Mouse (Mus musculus): ENCODE results near the gene Bche. TPM values are rescaled to one million over a fixed set of nuclear protein-coding genes. Genes with fewer than 3 reads are reported as not detected.

Bche gene
- total RNA-seq (2021) = 10 to 100 TPM; 16.2 to 16.5 TPM

DNA sequence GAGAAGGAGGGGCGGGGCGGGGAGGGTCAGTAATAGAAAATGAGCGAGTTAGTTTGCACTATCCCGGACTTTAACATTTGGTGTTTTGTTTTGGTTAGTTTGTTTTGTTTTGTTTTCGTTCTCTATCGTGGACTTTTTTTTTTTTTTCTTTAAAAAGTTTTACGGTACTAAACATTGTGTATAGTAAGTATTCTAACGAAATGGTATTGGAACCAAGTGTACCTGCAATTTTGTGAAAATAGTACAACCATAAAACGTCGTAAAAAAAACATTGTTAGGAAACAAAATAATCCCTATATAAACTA lies at the start of gene Bche:
Gene Bche (minus strand): TSS at position 6 of the 305 bp plus-strand sequence.
- no peak for DNase-seq

DNA sequence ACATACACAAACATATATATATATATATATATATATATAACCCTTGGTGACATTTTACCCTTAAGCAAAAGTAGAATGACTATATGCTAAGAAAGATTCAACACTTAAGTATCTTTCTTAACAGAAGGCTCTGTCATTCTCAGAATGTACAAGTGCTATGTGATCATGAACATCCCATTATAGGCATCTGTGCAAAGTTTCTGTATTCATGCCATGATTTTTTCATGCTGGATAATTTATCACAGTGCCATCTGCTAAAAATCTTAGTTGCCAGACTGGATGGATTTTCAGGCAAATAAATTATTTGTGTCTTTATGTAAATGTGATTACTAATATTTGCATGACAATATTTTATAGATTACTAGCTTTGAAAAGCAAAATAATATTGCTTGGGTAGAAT lies 33.8 kb upstream of the Bche start:
- no peak for DNase-seq

DNA sequence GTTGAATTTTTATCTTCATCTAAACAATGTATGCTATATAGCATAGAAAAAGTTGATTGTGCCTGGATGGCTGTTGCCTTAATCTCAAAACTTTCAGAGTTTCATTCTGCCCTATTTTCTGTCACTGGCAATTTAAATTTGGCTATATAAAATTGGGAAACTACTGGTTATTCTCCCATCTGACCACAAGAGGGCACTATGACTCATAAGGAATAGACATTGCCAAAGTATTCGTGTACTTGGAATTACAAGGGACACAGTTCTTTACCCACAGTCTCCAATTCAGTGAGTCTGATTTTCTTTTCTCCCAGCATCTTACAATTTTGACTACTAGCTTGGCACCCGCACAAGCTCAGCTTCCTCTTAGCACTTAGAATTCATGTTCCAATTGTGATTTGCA lies 23.5 kb upstream of the Bche start:
- no peak for DNase-seq

DNA sequence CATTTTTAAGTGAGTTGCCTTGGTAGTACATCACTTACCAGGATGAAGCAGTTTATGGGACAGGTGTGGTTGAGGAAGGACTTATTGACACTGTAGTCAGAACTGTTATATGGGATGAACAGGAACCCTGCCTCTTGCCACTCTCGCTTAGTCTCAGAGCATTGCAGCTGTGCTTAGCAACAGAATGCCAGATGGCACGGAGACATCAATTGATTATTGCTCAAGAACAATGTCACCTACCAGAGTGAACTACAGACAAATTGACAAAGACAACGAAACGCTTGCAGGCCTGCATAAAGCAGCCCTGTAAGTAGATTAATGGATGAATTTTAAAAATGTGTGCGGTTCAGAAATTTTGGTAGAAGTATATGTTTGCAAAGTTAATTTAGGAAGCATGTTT lies 21.3 kb upstream of the Bche start:
- no peak for DNase-seq

DNA sequence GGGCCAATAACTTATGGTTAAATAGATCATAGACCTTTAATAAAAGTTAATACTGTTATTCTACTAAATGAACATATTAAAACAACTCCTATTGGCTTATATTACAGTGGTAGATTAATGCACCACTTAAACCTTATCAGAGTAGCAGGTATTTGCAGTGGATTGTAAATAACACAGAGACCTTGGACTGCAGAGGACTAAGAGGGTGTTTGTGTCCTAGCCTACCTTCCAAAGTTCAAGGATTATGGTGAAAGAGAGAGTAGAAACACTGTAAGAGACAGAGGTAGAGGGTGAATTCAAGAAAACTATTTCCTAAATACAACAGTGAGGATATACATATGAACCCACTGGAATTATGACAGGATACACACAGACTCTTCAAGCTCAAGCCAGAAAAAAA lies 17.5 kb upstream of the Bche start:
- DNase-seq = no peak

DNA sequence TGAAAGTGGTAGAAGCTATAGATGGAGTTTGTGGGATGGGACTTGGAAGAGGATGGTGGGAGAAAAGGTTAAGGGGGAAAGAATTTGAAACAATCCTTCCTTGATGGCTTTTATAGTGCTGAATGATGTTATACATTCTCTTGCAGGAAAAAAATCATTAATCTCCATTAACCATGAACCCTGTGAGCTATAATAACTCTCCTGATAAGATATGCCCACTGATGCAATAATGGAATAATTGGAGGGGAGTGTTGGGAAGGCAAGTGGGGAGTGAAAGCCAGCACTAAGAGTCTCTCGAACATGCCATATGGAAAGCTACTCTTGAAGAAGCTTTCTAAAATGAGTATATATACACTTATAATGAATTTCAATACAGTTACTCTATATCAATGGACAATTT lies 16.7 kb upstream of the Bche start:
- DNase-seq = no peak

DNA sequence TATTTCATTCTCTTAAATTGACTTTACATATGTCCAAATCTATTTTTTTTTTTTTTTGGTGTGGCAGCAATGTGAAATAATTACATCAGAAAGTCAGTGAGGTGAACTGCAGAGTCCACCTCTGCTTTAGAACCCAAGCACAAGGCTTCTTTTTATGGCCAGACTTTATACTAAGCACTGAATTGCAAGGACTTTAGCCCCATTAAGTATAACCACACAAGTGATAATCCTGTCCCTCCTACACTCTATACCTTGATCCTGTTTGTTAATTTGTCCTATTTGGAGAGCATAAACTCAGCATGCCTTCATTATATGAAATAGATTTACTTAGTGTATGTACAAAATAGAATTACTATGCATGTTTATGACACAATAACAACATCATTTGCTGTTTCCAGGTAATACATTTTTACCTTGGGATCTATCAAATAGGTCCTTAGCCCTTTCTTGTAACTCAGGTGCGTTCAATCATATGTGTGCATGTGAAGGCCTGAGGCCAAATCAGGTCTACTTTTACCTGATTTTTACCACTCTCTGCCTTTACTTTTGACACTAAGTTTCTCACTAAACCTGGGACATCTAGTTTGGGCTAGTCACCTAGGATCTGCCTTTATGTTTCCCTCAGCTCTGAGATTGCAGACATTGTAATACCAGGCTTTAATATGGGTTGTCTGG lies 9.5 kb upstream of the Bche start:
- no peak for DNase-seq

DNA sequence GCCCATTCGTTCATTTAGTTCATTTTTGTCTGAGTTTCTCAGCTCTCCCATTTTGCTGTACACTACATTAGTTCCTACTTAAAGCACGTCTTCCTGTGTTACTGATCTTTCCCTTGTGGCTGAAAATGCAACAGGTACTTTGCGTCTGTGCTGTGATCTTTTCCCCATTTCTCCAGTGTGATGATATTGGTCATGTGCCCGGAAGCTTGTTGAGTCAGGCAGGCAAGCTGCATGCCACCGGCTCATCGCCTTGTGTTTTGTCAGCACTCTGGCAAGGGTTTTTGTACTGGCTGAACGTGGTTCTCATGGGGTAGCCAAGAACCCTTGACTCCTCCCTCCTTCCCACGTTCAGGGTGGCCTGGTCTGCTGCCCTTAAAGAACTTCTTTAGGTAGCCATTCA lies 1.7 kb upstream of the Bche start:
- peak; percentile 10 for DNase-seq

DNA sequence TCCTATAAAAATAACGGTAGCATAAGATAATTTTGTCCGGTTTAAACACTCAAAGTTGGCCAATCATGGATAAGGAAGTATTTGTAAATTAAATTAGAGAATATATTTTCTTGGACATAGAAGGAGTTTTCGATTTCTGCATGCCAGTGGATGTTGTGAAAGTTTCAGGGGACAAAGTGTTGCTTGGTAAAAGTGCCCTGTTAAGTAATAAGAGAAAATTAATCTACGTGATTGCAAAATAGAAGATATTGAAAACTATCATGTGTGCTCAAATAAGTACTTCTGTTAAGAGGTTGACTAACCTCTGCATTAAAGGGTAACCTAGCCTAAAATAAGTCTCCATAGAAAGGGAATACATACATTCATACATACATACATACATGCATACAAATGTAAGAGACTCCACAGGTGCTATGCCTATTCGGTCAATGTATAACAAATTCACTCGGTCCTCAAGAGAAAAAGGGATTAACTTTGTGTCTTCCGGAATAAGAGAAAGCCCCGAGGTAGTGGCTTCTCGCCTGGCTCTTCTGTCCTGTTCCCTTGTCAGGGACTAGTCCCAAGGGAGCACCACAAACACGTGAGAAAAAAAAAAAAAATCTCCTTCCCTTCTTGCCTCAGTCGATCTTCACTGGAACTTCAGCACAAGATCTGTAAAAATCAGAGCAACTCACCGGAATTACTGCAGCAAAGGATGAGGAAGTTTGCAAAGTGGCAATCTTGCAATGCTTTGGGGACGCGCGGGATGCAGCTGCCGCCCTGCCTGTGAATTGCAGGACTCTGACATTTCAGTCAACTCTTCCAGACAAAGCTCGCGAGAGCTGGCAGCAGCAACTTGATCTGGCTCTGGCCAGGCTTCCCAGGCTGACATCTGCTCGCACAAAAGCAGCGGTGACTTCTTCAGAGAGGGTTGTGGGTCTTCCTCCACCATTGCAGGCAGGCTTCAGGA lies 480 bp downstream of the Bche start:
- DNase-seq = peak; percentile 84

DNA sequence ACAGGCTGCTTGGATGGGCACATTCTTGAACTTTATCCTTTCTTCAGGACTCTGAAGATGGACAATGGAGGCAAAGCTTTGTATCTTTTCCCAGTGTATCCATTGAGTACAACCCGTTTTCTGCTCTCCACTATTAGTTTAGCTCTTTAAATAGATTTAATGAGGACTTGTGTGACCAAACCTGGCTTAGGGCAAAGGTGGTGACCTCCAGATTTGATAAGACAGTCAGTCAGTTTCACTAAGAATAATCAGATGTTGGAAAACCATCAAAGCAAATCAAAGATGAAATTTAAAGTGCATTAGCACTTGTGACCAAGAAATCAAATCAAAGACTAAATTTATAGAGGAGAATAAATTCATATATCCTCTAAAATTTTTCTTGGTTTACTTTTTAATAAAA lies 1.7 kb downstream of the Bche start:
- no peak for DNase-seq

DNA sequence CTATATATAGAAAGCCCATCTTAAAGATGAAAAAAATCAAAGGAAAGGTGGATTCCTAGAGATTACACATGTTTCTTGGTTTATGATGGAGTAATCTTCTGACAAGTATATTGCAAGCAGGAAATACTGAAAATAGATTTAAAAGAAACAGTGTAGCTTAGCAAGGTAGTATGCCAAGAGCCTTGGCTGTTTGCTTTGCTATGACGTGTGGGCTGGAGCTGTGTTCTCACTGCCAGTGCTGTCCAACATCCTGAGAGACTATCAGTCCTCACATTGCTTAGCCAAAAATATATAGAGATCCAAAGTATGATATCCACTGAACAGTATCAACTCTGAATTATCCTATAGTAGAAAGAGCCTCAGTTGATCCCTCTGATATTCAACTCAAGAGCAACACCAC lies 9.3 kb downstream of the Bche start:
- no peak for DNase-seq

DNA sequence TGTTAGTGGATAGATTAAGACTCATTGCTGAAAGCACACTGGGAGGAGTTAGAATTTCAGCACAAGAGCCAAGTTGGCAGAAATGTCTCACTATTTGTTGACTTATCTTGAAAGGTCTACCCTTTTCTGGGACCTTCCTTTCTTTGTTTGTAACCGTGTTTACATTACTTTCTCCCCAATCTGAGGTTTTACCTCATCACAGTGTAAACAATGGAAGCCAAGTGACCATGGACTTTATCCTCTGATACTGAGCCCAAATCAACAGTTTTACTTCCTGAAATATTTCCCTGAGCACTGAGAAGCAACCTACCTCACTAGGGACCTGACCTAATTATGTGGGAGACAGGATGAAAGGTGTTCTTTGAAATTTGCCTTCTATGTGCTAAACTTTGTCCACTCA lies 34.9 kb downstream of the Bche start:
- DNase-seq = no peak

DNA sequence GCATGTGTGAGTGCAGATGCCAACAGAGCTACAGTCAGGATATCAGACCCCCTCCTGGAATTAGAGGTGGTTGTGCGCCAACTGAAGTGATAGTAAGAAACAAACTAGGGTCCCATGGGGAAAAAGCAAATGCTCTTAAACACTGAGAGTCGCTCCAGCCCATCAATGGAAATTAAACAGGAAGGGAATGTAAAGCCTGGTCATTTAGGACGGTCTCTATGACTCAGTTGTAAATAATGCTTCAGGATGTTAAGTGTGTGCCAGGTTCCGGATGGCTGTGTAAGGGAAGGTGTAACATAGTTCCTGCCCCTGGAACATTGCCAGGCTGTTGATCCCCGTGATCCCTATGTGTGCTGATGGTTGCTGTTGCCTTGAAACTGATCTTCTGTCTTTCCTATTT lies 40.0 kb downstream of the Bche start:
- DNase-seq = no peak

DNA sequence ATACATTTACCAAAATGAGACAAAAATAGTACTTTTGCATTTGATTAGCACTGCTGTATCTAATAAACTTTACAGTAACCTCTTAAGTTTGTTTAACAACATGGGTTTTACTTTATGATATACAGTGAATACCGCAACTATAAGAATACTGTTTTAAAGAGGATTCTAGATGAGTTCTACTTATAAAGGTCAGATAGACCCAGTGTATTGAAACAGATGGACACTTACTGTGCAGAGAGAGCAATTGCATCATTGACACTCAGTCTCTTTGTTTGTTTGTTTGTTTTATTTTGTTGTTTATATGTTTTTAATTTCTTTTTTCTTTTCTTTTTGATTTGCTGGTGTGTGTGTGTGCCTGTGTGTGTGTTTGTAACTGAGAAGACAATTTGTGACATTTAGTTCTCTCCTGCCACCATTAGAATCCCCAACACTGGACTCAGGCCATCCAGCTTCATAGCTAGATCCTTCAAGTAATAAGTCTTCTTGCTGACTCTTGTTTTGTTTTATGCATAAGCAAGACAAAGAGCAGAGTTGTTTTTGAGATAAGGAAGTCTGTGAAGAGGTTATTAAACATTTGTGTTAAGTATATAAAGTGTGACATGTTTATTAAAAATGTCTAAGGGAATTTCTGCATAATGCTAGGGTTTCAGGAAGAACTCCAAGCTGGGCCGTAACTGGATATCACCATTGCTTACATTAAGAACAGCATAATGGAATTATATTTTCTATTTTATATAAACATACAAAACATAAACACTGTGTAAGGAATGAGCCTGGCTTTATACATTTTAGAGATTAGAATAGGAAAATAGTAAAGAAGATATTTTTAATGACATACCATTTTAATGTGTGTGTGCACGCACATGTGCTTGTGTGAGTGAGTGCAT lies 40.7 kb downstream of the Bche start:
- no peak for DNase-seq

DNA sequence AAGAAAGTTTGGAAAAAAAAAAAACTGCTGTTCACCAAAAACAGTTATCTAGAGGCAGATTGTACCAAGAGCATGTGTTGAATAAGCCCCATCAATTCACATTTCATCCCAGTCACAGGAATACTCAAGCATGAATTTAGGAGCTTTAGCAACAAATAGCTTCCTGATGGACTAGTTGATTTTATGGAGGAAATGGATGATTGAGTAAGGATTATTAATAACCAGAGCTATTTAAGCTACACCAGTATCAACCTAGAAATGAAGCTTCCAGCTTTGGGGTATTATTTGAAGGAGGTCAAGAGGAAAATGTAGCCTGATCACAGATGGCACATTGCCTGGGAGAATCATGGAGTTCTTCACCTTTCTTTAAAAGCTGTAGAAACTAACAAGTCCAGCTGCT lies 57.9 kb downstream of the Bche start:
- no peak for DNase-seq

DNA sequence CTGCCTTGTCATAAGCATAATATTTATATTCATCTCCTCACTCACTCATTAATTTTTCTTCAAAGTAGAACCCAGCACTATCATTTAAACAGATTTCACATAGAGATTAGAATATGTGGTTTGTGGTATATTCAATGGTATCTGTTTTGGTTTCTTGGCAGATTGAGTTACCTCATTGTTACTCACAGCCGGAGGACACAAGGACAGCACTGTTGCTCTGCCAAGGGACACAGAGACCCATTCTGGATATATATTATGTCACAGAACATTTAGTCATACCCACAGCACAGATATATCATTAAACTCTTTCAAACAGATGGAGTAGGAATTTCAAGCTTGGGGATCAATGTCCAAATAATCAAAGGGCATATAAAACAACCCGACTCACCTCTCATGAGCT lies 61.2 kb downstream of the Bche start:
- DNase-seq = no peak

DNA sequence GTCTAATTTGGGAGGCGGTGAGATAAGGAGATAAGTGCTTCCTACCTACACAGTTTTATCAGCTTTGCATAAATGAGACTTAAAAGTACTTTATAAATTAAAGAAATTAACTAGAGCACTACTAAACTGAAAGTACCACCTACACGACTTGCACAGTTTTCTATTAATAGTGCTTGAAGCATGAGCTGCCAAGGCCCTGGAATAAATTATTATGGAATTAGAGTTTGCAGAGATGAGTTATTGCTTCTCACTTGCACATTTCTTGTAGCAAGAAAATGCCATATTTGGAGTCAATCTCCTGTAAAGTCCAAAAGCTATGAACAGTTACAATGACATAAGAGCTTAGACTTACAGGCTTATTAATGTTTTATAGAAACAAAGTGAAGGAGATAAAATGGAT lies 96.8 kb downstream of the Bche start:
- DNase-seq = no peak

DNA sequence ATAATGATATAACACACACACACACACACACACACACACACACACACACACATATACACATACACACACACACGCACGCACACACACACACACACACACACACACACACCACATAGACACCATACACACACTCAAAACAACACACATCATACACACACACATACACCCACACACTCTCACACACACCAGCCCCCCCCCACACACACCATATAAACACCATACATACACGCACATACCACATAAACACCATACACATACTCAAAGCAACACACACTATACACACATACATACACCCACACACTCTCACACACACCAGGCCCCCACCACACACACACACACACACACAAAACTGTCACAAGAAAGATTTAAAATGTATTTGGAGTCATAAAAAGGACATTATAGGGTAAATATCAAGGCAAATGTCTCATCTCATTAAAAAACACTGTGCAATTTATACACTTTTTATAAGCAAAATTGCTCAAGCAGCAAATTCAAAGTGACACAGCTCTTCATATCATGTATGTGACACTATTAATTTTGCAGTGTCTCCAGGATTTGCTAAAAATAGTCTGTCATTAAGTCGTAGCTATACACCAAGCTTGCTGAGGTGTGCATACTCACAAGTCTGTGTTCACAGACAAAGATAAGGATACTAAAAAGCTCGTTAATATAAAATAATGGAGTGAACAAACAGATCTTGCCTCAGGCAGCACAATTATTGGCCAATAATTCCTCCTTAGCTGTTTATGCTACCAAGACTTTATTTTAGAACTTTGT lies 116.3 kb downstream of the Bche start:
- no peak for DNase-seq
